Mouse (Mus musculus) CD8-positive naive resting alpha-beta T cell, adult 2 months (primary cell): ENCODE measurements around the gene I830077J02Rik.
"Not testable (repeated sequence)": the region's sequence is repeated elsewhere in the genome, so short reads cannot be mapped to it uniquely, and the experiment has no call there.

Experiments
- DNase-seq, 2 experiments: peaks; one replicate each; pipeline ENCODE4 v3.0.0; 2022; ENCODE audit warnings: low read depth in 2 of 2, low spot score in 2 of 2

The I830077J02Rik gene

GRCm38 (mm10) chr3:105920743-105921142 is 11.7 kb downstream of the I830077J02Rik start:
- not testable (repeated sequence) for DNase-seq

GRCm38 (mm10) chr3:105918355-105918745 is 14.1 kb downstream of the I830077J02Rik start:
- no peak for DNase-seq

GRCm38 (mm10) chr3:105917656-105918354 is 14.7 kb downstream of the I830077J02Rik start:
- DNase-seq: no peak

- not testable (repeated sequence) for DNase-seq
These were observed 16.0 kb downstream of the I830077J02Rik start for GRCm38 (mm10) chr3:105916455-105916854.

- no peak for DNase-seq
These were observed 17.2 kb downstream of the I830077J02Rik start for GRCm38 (mm10) chr3:105915281-105915680.

- no peak for DNase-seq
These were observed 18.4 kb downstream of the I830077J02Rik start for GRCm38 (mm10) chr3:105913839-105914681.

- DNase-seq: no peak
These were observed 20.2 kb downstream of the I830077J02Rik start for GRCm38 (mm10) chr3:105912097-105912880.

GRCm38 (mm10) chr3:105910519-105911190 is 21.8 kb downstream of the I830077J02Rik start:
- peak in 1 of 2 experiments; percentile 22 for DNase-seq

GRCm38 (mm10) chr3:105908976-105909375 is 23.5 kb downstream of the I830077J02Rik start:
- no peak for DNase-seq

- DNase-seq: no peak
These were observed 24.4 kb downstream of the I830077J02Rik start for GRCm38 (mm10) chr3:105907956-105908655.

- no peak for DNase-seq
These were observed 27.7 kb downstream of the I830077J02Rik start for GRCm38 (mm10) chr3:105904721-105905120.

GRCm38 (mm10) chr3:105904213-105904612 is 28.3 kb downstream of the I830077J02Rik start:
- DNase-seq: no peak

- DNase-seq: no peak
These were observed 31.0 kb downstream of the I830077J02Rik start for GRCm38 (mm10) chr3:105901468-105901867.

GRCm38 (mm10) chr3:105900716-105901115 is 31.7 kb downstream of the I830077J02Rik start:
- peak in 1 of 2 experiments; percentile 29 for DNase-seq

- DNase-seq: no peak
These were observed 32.2 kb downstream of the I830077J02Rik start for GRCm38 (mm10) chr3:105900266-105900665.

- DNase-seq: peak; percentile 74 to 82
These were observed 32.9 kb downstream of the I830077J02Rik start for GRCm38 (mm10) chr3:105899394-105900147.

- DNase-seq: no peak
These were observed 33.6 kb downstream of the I830077J02Rik start for GRCm38 (mm10) chr3:105898861-105899260.

- no peak for DNase-seq
These were observed 34.1 kb downstream of the I830077J02Rik start for GRCm38 (mm10) chr3:105898325-105898724.

GRCm38 (mm10) chr3:105896811-105897210 is 35.7 kb downstream of the I830077J02Rik start:
- no peak for DNase-seq
